Mouse (Mus musculus) liver, adult 2 months (tissue): ENCODE results near the gene Tspan33. TPM values are rescaled to one million over a fixed set of nuclear protein-coding genes. Genes with fewer than 3 reads are reported as not detected.

Experiments
- DNase-seq: peaks from one replicate; pipeline ENCODE4 v3.0.0-alpha.2; 2011; ENCODE audit warnings: low read depth, low spot score; ENCODE audit errors: extremely low read depth
- H3K27ac ChIP-seq: fragments of 200-500 bp; replicated peaks from 2 replicates; pipeline ENCODE4 v1.5.1; 2012; ENCODE audit warnings: low read depth, mild to moderate bottlenecking, control low read depth, inconsistent platforms, low read length; ENCODE audit not compliant: insufficient read depth
- H3K27me3 ChIP-seq: fragments of 200-500 bp; 2 replicates; pipeline ENCODE4 v1.6.1; 2012; ENCODE audit warnings: mild to moderate bottlenecking, moderate library complexity, low read length, inconsistent platforms; ENCODE audit not compliant: control insufficient read depth, insufficient read depth
- H3K36me3 ChIP-seq: fragments of 200-500 bp; 2 replicates; pipeline ENCODE4 v1.6.1; 2012; ENCODE audit warnings: low read length, inconsistent platforms; ENCODE audit not compliant: control insufficient read depth, insufficient read depth
- H3K4me1 ChIP-seq: fragments of 200-500 bp; 2 replicates; pipeline ENCODE4 v1.6.1; 2011; ENCODE audit warnings: low read length; ENCODE audit not compliant: control insufficient read depth, insufficient read depth
- H3K4me3 ChIP-seq: fragments of 200-500 bp; 2 replicates; pipeline ENCODE4 v1.5.1; 2011; ENCODE audit warnings: low read depth, mild to moderate bottlenecking, control low read depth, low read length, moderate library complexity; ENCODE audit not compliant: insufficient read depth
- H3K79me2 ChIP-seq: fragments of 200-500 bp; 2 replicates; pipeline ENCODE4 v1.6.1; 2012; ENCODE audit warnings: inconsistent platforms, mild to moderate bottlenecking, low read length, moderate library complexity; ENCODE audit not compliant: control insufficient read depth, insufficient read depth
- H3K9ac ChIP-seq: fragments of 200-500 bp; 2 replicates; pipeline ENCODE4 v1.6.1; 2012; ENCODE audit warnings: low read depth, mild to moderate bottlenecking, control low read depth, inconsistent platforms, low read length
- CTCF ChIP-seq: fragments of 200-500 bp; IDR thresholded peaks from 2 replicates; pipeline ENCODE4 v1.5.1; 2011; ENCODE audit warnings: low read depth, low read length, control low read depth
- POLR2A ChIP-seq: fragments of 200-500 bp; IDR thresholded peaks from 2 replicates; pipeline ENCODE4 v1.6.1; 2011; ENCODE audit warnings: low read length, control low read depth; ENCODE audit not compliant: insufficient read depth; ENCODE audit errors: extremely low read depth
- WGBS: fragments of 180-500 bp; shearing (Covaris S2); methylation state at CpG from one replicate; pipeline ENCODE4 v1.1.7; 2018; 5-methylcytosine and 5-hydroxymethylcytosine counted together
- polyA plus RNA-seq: library from polyadenylated mRNA; depleted of rRNA; stranded (reverse); fragments of >200 nt; gene quantifications from 2 replicates; pipeline ENCODE4 v1.2.3, GENCODE M21; 2012
- total RNA-seq: library from RNA; depleted of rRNA; stranded (reverse); fragments of >200 nt; gene quantifications from 2 replicates; pipeline ENCODE4 v1.2.3, GENCODE M21; 2014

Tspan33 gene
- total and polyA plus RNA-seq, 2 experiments: 4.2 to 7.0 TPM

DNA sequence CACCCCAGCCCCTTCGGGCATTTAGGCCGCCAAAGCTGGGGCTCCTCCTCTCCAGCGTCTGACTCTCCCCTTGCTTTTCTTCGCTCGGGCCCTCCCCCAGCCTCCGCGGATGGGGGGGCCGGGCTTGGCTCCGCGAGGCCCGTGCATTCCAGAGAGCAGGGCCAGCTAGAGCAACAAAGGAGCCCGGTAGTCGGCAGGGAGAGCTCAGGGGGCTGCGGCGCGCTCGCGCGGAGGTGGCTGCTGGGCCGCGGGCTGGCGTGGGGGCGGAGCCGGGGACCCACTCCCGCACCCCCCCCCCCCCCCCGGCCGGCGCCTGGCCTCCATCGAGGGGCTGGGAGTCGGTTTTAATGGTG, 41.3 kb downstream of the Tspan33 start, which contains the start of gene Smo:
TSS of gene Smo (plus strand) at position 168 of the 353 bp plus-strand sequence.
- no peak for DNase-seq
- Histone ChIP-seq H3K27ac (no peak within 1 kb of the TSS), H3K4me3 (peak within 1 kb of the TSS; percentile 52), H3K79me2 (peaks cover 4% of the 10 kb centered on the region; the same call in 1 of the 2 replicates), H3K9ac (peak within 1 kb of the TSS; percentile 85), H3K27me3 (no peaks in the 10 kb centered on the region), H3K36me3 (no peaks in the 10 kb centered on the region), H3K4me1 (0 out of 2 replicates have a peak, but pooled peaks cover 5% of the 10 kb centered on the region)
- WGBS: under 1% methylated on average over 28 of the region's 30 CpGs
- TF ChIP-seq POLR2A: 0 out of 2 replicates have a peak, but pooled peaks have one; percentile 13
- TF ChIP-seq CTCF: no peak

- peaks cover 6% of the 10 kb centered on the region; the same call in 1 of the 2 replicates for H3K79me2 ChIP-seq
- H3K27ac ChIP-seq: no peak overlapping the region
- under 1% methylated on average over 74 of the region's 75 CpGs for WGBS
- peak overlapping the region; percentile 85 for H3K9ac ChIP-seq
- no peaks in the 10 kb centered on the region for H3K27me3 ChIP-seq
- peak overlapping the region; percentile 52 for H3K4me3 ChIP-seq
- H3K36me3 ChIP-seq: no peaks in the 10 kb centered on the region
- 0 out of 2 replicates have a peak, but pooled peaks cover 5% of the 10 kb centered on the region for H3K4me1 ChIP-seq
- peak; percentile 34 for DNase-seq
- no peak for TF ChIP-seq POLR2A
- TF ChIP-seq CTCF: no peak
Measured at GRCm38 (mm10) chr6:29735689-29736451, 41.8 kb downstream of the Tspan33 start.

DNA sequence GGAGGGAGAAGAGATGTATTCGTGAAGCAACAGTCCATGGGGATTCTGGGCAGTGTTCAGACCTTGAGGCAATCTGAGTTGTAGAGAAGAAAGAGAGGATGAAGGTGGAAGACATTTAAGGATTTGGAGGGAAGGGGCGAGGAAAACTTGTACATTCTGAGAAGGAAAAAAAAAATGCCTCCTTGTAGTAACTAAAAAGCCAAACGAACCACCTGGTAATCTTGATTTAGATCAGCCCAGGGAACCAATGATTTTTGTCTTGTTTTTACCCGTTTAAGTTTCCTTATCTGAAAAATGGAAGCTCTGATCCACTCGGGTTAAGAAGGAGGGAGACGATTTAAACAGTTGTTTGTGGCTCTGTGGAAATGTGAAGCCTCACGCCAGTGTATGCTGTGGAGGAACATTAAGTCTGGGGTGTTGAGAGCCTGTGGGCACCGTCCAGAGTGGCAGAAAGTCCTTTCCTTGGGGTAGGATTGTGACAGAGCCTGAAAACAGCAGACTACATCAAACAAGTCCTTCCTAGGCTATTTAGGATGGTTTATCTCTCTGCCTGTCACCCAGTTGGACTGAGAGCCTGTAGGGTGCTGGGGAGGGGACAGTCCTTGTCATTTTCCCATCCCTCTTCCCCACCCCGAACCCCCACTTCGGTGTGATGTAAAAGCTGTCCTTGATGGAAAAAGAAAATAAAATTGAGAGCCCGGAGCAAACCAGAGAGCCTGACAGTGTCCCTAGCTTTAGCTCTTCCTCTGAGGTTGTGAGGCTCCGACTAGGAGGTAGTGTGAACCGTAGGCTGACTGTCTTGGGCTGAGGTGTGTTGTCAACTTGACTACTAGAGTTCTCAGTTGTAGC, 42.8 kb downstream of the Tspan33 start:
- 0 out of 2 replicates have a peak, but pooled peaks cover 5% of the 10 kb centered on the region for H3K4me1 ChIP-seq
- no peaks in the 10 kb centered on the region for H3K27me3 ChIP-seq
- no peak overlapping the region for H3K27ac ChIP-seq
- peaks cover 6% of the 10 kb centered on the region; the same call in 1 of the 2 replicates for H3K79me2 ChIP-seq
- H3K36me3 ChIP-seq: no peaks in the 10 kb centered on the region
- peak overlapping the region; percentile 52 for H3K4me3 ChIP-seq
- 32% methylated on average over 13 of the region's 13 CpGs for WGBS
- peak overlapping the region; percentile 85 for H3K9ac ChIP-seq
- TF ChIP-seq POLR2A (no peak), CTCF (no peak)
- no peak for DNase-seq

DNA sequence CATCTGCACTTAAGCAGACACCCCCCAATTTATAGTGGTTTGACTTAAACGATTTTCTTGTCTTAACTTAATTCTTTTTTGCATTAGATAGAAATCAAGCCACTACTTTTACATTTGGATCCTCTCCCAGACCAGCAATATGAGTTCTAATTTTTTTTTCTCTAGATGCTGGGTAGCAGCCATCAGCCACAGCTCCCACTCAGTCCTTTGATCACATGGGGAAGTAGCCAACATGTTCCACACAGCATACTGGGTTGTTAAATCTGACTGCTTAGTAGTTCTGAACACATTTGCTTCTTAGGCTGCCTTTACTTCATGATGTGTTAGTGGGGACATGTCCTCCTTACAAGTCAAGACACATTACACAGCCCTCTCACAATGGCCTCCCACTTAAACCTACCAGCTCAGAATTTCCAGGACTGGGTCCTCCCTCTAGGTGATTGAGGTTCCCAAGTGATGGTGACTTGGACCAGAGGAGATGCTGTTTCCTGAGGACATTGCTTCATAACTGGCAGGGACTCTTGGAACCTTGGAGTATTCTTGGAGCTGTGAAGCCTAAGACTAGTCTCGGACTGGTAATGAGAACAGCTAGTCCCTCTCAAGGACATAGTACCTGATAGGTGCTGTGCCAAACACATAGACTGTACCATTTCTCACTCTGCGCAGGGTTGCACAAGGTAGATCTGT, 57.6 kb downstream of the Tspan33 start:
- TF ChIP-seq CTCF (no peak), POLR2A (no peak)
- Histone ChIP-seq H3K79me2 (no peaks in the 10 kb centered on the region), H3K4me3 (no peak overlapping the region), H3K36me3 (no peaks in the 10 kb centered on the region), H3K4me1 (peaks cover 2% of the 10 kb centered on the region), H3K9ac (no peak overlapping the region), H3K27me3 (no peaks in the 10 kb centered on the region), H3K27ac (no peak overlapping the region)
- WGBS: 91% methylated on average over 3 of the region's 3 CpGs
- DNase-seq: no peak

GRCm38 (mm10) chr6:29753336-29753735, 59.3 kb downstream of the Tspan33 start:
- H3K27ac ChIP-seq: no peak overlapping the region
- peaks cover 3% of the 10 kb centered on the region for H3K4me1 ChIP-seq
- H3K27me3 ChIP-seq: no peaks in the 10 kb centered on the region
- 94% methylated on average over 11 of the region's 11 CpGs for WGBS
- no peak for DNase-seq
- H3K4me3 ChIP-seq: no peak overlapping the region
- no peak overlapping the region for H3K9ac ChIP-seq
- H3K79me2 ChIP-seq: no peaks in the 10 kb centered on the region
- H3K36me3 ChIP-seq: no peaks in the 10 kb centered on the region
- no peak for TF ChIP-seq POLR2A
- no peak for TF ChIP-seq CTCF
